Mouse (Mus musculus) MEL (cell line): Measurements from ENCODE around the gene Rad18. TPM values are rescaled to one million over a fixed set of nuclear protein-coding genes. Genes with fewer than 3 reads are reported as not detected.

Experiments
- DNase-seq: peaks from one replicate; pipeline ENCODE4 v3.0.0; 2011; ENCODE audit warnings: low read depth, low spot score
- H3K27ac ChIP-seq: 2 replicates; pipeline ENCODE4 v1.5.1; 2012; ENCODE audit warnings: low read depth, mild to moderate bottlenecking, control low read depth, low read length, moderate library complexity; ENCODE audit not compliant: control insufficient read depth
- H3K27me3 ChIP-seq, 2 experiments: fragments of 150-350 bp in 1 of 2; sonication (generic) in 1 of 2; 2 replicates each; pipeline ENCODE4 v1.6.1; 2012; ENCODE audit warnings: low read length in 2 of 2, mild to moderate bottlenecking in 2 of 2, improper control_type of control experiment in 1 of 2, moderate library complexity in 1 of 2; ENCODE audit not compliant: insufficient read depth in 2 of 2, control insufficient read depth in 1 of 2
- H3K36me3 ChIP-seq, 2 experiments: 2 replicates each; pipeline ENCODE4 v1.6.1; 2012 to 2014; ENCODE audit warnings: low read length in 2 of 2, improper control_type of control experiment in 1 of 2, inconsistent platforms in 1 of 2, mild to moderate bottlenecking in 1 of 2; ENCODE audit not compliant: insufficient read depth in 2 of 2, control insufficient read depth in 1 of 2
- H3K4me1 ChIP-seq, 2 experiments: fragments of 150-350 bp in 1 of 2; sonication (generic) in 1 of 2; 2 replicates each; pipeline ENCODE4 v1.6.1; 2012; ENCODE audit warnings: low read length in 2 of 2, improper control_type of control experiment in 1 of 2, mild to moderate bottlenecking in 1 of 2; ENCODE audit not compliant: insufficient read depth in 2 of 2, control insufficient read depth in 1 of 2
- H3K4me3 ChIP-seq, 2 experiments: fragments of 150-350 bp in 1 of 2; sonication (generic) in 1 of 2; 2 replicates each; pipeline ENCODE4 v1.5.1; 2012; ENCODE audit warnings: low read depth in 2 of 2, low read length in 2 of 2, mild to moderate bottlenecking in 2 of 2, moderate library complexity in 2 of 2, control low read depth in 1 of 2, improper control_type of control experiment in 1 of 2; ENCODE audit not compliant: control insufficient read depth in 1 of 2, insufficient read depth in 1 of 2
- H3K79me2 ChIP-seq: 2 replicates; pipeline ENCODE4 v1.6.1; 2012; ENCODE audit warnings: mild to moderate bottlenecking, low read length, moderate library complexity; ENCODE audit not compliant: control insufficient read depth, poor library complexity, insufficient read depth
- H3K9ac ChIP-seq: 2 replicates; pipeline ENCODE4 v1.6.1; 2012; ENCODE audit warnings: low read depth, mild to moderate bottlenecking, control low read depth, low read length, moderate library complexity; ENCODE audit not compliant: control insufficient read depth, poor library complexity, severe bottlenecking
- H3K9me3 ChIP-seq: fragments of 150-350 bp; sonication (generic); replicated peaks from 2 replicates; pipeline ENCODE4 v1.6.1; 2012; ENCODE audit warnings: mild to moderate bottlenecking, low read length, improper control_type of control experiment, moderate library complexity; ENCODE audit not compliant: insufficient read depth
- E2F4 ChIP-seq: IDR thresholded peaks from 2 replicates; pipeline ENCODE4 v1.6.1; 2011; ENCODE audit warnings: low read depth, low read length, improper control_type of control experiment, borderline replicate concordance
- ELF1 ChIP-seq: IDR thresholded peaks from 2 replicates; pipeline ENCODE4 v1.6.1; 2014; ENCODE audit warnings: low read depth, mild to moderate bottlenecking, inconsistent platforms, low read length, improper control_type of control experiment, moderate library complexity
- ETS1 ChIP-seq: IDR thresholded peaks from 2 replicates; pipeline ENCODE4 v1.6.1; 2012; ENCODE audit warnings: low read depth, mild to moderate bottlenecking, inconsistent platforms, low read length, improper control_type of control experiment, moderate library complexity
- GABPA ChIP-seq: IDR thresholded peaks from 2 replicates; pipeline ENCODE4 v1.6.1; 2012; ENCODE audit warnings: low read depth, mild to moderate bottlenecking, inconsistent platforms, low read length, improper control_type of control experiment, moderate library complexity
- GATA1 ChIP-seq: IDR thresholded peaks from 2 replicates; pipeline ENCODE4 v1.6.1; 2011; ENCODE audit warnings: low read depth, low read length, improper control_type of control experiment
- HCFC1 ChIP-seq: IDR thresholded peaks from 2 replicates; pipeline ENCODE4 v1.6.1; 2012; ENCODE audit warnings: low read depth, mild to moderate bottlenecking, inconsistent platforms, low read length, improper control_type of control experiment, moderate library complexity
- JUND ChIP-seq: IDR thresholded peaks from 2 replicates; pipeline ENCODE4 v1.6.1; 2011; ENCODE audit warnings: low read depth, mild to moderate bottlenecking, improper control_type of control experiment, low read length
- MAFK ChIP-seq: IDR thresholded peaks from 2 replicates; pipeline ENCODE4 v1.6.1; 2011; ENCODE audit warnings: low read depth, mild to moderate bottlenecking, low read length, improper control_type of control experiment, borderline replicate concordance
- MAX ChIP-seq: IDR thresholded peaks from 2 replicates; pipeline ENCODE4 v1.6.1; 2011; ENCODE audit warnings: low read length, improper control_type of control experiment
- MAZ ChIP-seq: IDR thresholded peaks from 2 replicates; pipeline ENCODE4 v1.6.1; 2012; ENCODE audit warnings: low read depth, mild to moderate bottlenecking, inconsistent platforms, low read length, improper control_type of control experiment
- MYB ChIP-seq: IDR thresholded peaks from 2 replicates; pipeline ENCODE4 v1.6.1; 2011; ENCODE audit warnings: mild to moderate bottlenecking, low read depth, low read length, improper control_type of control experiment
- MYC ChIP-seq: IDR thresholded peaks from 2 replicates; pipeline ENCODE4 v1.6.1; 2011; ENCODE audit warnings: low read depth, mild to moderate bottlenecking, low read length, improper control_type of control experiment, moderate library complexity
- NRF1 ChIP-seq: IDR thresholded peaks from 2 replicates; pipeline ENCODE4 v1.6.1; 2014; ENCODE audit warnings: low read depth, mild to moderate bottlenecking, inconsistent platforms, low read length, improper control_type of control experiment, moderate library complexity; ENCODE audit not compliant: poor library complexity, insufficient read depth, severe bottlenecking
- POLR2A ChIP-seq, 2 experiments: IDR thresholded peaks; 2 replicates each; pipeline ENCODE4 v1.6.1; 2011 to 2012; ENCODE audit warnings: low read length in 2 of 2, mild to moderate bottlenecking in 2 of 2, control low read depth in 1 of 2, improper control_type of control experiment in 1 of 2, low read depth in 1 of 2, moderate library complexity in 1 of 2; ENCODE audit not compliant: control insufficient read depth in 1 of 2, insufficient read depth in 1 of 2, poor library complexity in 1 of 2
- POLR2AphosphoS2 ChIP-seq: IDR thresholded peaks from 2 replicates; pipeline ENCODE4 v1.6.1; 2011; ENCODE audit warnings: low read length, improper control_type of control experiment
- POLR2AphosphoS5 ChIP-seq: IDR thresholded peaks from 2 replicates; pipeline ENCODE4 v1.6.1; 2012; ENCODE audit warnings: low read depth, borderline replicate concordance, mild to moderate bottlenecking, inconsistent platforms, low read length, moderate library complexity, mixed read lengths
- RAD21 ChIP-seq: IDR thresholded peaks from 2 replicates; pipeline ENCODE4 v1.6.1; 2011; ENCODE audit warnings: mild to moderate bottlenecking, low read depth, low read length, improper control_type of control experiment
- RCOR1 ChIP-seq: IDR thresholded peaks from 2 replicates; pipeline ENCODE4 v1.6.1; 2012; ENCODE audit warnings: low read depth, mild to moderate bottlenecking, inconsistent platforms, low read length, improper control_type of control experiment
- SIN3A ChIP-seq: IDR thresholded peaks from 2 replicates; pipeline ENCODE4 v1.6.1; 2012; ENCODE audit warnings: low read length, improper control_type of control experiment, inconsistent platforms
- TCF12 ChIP-seq: IDR thresholded peaks from 2 replicates; pipeline ENCODE4 v1.6.1; 2014; ENCODE audit warnings: low read depth, mild to moderate bottlenecking, inconsistent platforms, low read length, improper control_type of control experiment, moderate library complexity
- ZKSCAN1 ChIP-seq: IDR thresholded peaks from 2 replicates; pipeline ENCODE4 v1.6.1; 2012; ENCODE audit warnings: low read depth, mild to moderate bottlenecking, inconsistent platforms, low read length, improper control_type of control experiment, moderate library complexity
- polyA plus RNA-seq, 2 experiments: library from polyadenylated mRNA; stranded (reverse) in 1 of 2; unstranded in 1 of 2; fragments of >175 nt in 1 of 2; fragments of >200 nt in 1 of 2; gene quantifications; 2 replicates each; pipeline versions ENCODE4 v1.2.1 to v1.2.4; 2012; ENCODE audit warnings: low replicate concordance in 2 of 2, low read depth in 1 of 2; ENCODE audit not compliant: insufficient read length in 2 of 2, insufficient read depth in 1 of 2, missing spikeins in 1 of 2
- total RNA-seq: library from RNA; depleted of rRNA; stranded (reverse); fragments of 300-350 nt; gene quantifications from 2 replicates; pipeline ENCODE4 v1.2.3, GENCODE M21; 2012

The Rad18 gene
- total and polyA plus RNA-seq, 3 experiments = 17.3 to 23.2 TPM; not detected in 1

DNA sequence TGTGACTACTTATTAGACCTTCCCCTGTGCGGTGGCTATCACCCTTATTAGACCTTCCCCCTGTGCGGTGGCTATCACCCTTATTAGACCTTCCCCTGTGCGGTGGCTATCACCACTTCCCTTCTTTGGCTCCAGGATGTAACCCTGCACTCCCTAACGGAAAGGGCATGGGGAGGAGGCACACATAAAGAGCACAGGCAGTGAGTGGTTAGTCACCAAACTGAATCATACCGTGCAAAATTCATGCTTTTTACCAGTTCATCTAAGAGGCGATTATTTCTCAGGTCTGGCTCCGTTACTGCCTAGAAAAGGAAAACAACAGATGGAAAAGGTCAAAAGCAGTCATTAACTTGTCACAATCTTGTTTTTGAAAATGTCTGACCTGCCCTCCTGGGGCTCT is 10.0 kb downstream of the Rad18 start:
- no peaks in the 10 kb centered on the region for H3K79me2 ChIP-seq
- H3K27me3 ChIP-seq = no peaks in the 10 kb centered on the region
- H3K9me3 ChIP-seq = no peaks in the 10 kb centered on the region
- 0 out of 4 replicates have a peak, but pooled peaks cover 0 to under 1% of the 10 kb centered on the region in 2 experiments for H3K4me1 ChIP-seq
- DNase-seq = no peak
- TF ChIP-seq TCF12 (no peak), POLR2AphosphoS5 (no peak), SIN3A (no peak), ELF1 (no peak), ZKSCAN1 (no peak), NRF1 (no peak), MAX (no peak), RAD21 (no peak), MYC (no peak), JUND (no peak), E2F4 (no peak)
- peaks cover 5 to 10% of the 10 kb centered on the region in 2 experiments for H3K36me3 ChIP-seq
- H3K4me3 ChIP-seq = no peak overlapping the region
- no peak overlapping the region for H3K9ac ChIP-seq
- no peak overlapping the region for H3K27ac ChIP-seq

DNA sequence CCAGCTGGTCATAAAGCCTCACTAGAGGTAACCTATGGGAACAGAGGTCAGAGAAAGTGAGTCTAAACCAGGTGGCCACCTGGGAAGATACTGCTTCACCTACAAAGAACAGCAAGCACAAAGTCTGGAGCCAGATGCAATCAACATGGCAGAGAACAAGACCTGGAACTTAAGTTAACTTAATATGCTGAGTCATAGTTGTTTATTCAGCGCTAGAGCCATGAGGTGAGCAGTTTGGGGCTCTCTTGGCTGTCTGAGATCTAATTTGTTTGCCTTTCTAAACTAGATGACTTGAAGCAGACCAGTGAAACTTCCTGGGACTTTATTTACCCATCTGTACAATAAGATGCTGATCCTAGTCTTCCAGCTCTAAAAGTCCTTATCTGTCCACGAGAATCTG is 12.4 kb downstream of the Rad18 start:
- peak; percentile 26 for DNase-seq
- Histone ChIP-seq H3K36me3 (peaks cover 2 to 22% of the 10 kb centered on the region in 2 experiments), H3K9ac (no peak overlapping the region), H3K27me3 (no peaks in the 10 kb centered on the region), H3K9me3 (no peaks in the 10 kb centered on the region), H3K4me3 (no peak overlapping the region), H3K4me1 (no peaks in the 10 kb centered on the region), H3K79me2 (no peaks in the 10 kb centered on the region), H3K27ac (no peak overlapping the region)
- TF ChIP-seq GABPA = peak; percentile 61; the same call in 1 of the 2 replicates
- TF ChIP-seq MYB = no peak

DNA sequence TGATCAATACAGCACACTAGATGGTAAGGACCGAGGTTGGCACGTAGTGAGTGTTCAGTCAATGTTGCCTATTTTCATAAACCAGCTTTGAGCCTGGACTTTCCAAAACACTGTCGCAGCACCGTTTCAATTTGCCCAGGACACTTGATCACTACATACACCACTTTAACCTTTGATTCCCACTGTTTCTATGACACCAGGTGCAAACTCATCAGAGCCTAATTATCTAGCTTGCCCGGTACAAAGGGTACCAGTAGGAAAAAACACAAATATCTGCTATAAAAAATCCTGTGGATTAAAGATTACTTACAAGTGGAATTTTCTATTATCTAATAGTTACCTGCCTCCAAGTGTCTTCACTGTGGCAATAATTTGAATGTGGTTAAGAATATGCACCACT is 64.4 kb downstream of the Rad18 start:
- TF ChIP-seq RCOR1 = no peak
- no peak for TF ChIP-seq MAZ
- no peak for TF ChIP-seq ELF1
- no peak for TF ChIP-seq MAX
- no peak for TF ChIP-seq POLR2AphosphoS2
- no peak for TF ChIP-seq SIN3A
- TF ChIP-seq MAFK = no peak
- no peak for TF ChIP-seq ETS1
- no peak for TF ChIP-seq GATA1
- TF ChIP-seq HCFC1 = no peak
- TF ChIP-seq POLR2A (IDR thresholded peaks at IDR 0.05; ENCODE audit: control insufficient read depth in 1 of 2, insufficient read depth in 1 of 2, low read depth in 1 of 2, low read length in 2 of 2, poor library complexity in 1 of 2) = no peak
- TF ChIP-seq, all 39 proteins: peak for 0
- Histone ChIP-seq H3K27me3 (no peaks in the 10 kb centered on the region), H3K27ac (no peak overlapping the region), H3K36me3 (peaks cover 0 to 8% of the 10 kb centered on the region in 2 experiments; a peak in 2 of 4 replicates), H3K9me3 (no peaks in the 10 kb centered on the region), H3K9ac (no peak overlapping the region), H3K4me3 (no peak overlapping the region), H3K79me2 (no peaks in the 10 kb centered on the region), H3K4me1 (no peaks in the 10 kb centered on the region)
- DNase-seq = no peak
